Mouse (Mus musculus): ENCODE results near the gene Rad51ap1.

Rad51ap1 gene

DNA sequence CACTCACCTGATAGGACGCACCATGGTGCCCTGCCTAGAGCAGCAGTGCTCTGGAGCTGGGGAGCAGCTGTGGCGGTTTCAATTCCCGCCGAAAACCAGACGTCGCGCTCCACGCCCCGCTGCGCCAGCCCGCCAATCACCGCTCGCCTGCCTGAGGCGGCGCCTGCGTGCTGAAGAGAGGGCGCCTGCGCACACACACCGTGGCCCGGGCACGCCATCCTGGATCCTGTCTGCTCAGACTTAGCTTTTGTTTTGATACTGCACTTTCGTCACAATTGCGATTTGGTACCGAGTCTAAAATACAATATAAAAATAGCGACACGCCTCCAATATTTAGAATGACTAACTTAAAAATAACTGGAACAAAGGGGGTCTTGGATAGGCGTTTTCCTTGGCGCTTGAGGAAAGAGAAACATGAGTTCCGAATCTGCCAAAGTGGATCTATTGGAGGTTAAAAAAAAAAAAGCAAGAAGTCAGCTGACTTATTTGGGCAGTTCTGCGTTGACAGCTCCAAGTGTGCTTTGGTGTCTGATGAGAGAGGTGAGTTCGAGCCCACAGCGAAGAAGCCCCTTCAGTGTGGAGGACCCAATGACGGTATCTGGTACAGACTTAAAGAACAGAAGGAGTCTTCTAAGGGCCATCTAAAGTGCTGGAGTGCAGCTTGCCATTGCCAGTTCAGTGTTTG, at the start of gene Rad51ap1, which contains the start of gene D6Wsu163e:
Gene Rad51ap1 (minus strand): TSS at position 101 of the 685 bp plus-strand sequence.
Gene D6Wsu163e (plus strand): TSS at position 476 of the 685 bp plus-strand sequence.
- peak; percentile 93 to 95 for DNase-seq

GRCm38 (mm10) chr6:126981539-126982234, 42.3 kb upstream of the Rad51ap1 start:
- DNase-seq: peak in 1 of 2 experiments; percentile 4

DNA sequence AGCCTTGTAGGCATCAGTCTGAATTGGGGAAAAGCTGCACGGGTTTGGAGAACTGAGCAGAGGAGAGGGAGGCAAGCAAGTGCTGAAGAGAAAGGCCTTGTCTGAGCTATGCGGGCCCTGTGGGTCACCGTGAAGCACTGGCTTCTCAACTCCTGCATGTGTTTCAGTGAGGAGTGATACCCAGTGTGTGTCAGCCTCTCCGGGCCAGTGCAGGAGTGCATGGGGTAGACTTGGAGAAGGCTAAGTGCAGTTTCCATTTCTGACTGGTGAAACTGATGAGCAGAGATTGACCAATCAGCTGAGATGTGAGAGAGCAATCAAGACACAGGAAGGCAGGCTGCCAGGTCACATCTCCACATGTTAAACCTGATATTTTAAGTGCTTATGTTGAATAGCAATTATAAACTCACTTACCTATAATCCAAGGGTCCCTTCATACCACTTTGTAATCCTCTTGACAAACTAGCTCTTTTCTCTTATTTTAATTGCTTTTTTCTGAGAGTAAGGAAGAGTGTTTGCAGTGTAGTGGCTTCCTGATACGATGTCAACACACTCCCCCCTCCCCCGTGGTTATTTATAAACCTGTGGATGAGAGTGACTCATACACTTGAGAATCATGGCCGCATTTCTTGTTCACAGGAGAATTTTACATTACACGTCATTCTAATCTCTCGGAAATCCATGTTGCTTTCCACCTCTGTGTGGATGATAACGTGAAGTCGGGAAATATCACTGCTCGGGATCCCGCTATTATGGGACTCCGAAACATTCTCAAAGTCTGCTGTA, 27.0 kb upstream of the Rad51ap1 start:
- no peak for DNase-seq

GRCm38 (mm10) chr6:126963426-126963825, 24.0 kb upstream of the Rad51ap1 start:
- DNase-seq: no peak

- DNase-seq: no peak
Observed at GRCm38 (mm10) chr6:126962709-126963108, 23.3 kb upstream of the Rad51ap1 start.

GRCm38 (mm10) chr6:126961371-126962018, 22.1 kb upstream of the Rad51ap1 start:
- no peak for DNase-seq

- peak; percentile 54 to 60 for DNase-seq
Observed at GRCm38 (mm10) chr6:126955734-126956133, 16.3 kb upstream of the Rad51ap1 start.

GRCm38 (mm10) chr6:126948336-126948735, 8.9 kb upstream of the Rad51ap1 start:
- no peak for DNase-seq

DNA sequence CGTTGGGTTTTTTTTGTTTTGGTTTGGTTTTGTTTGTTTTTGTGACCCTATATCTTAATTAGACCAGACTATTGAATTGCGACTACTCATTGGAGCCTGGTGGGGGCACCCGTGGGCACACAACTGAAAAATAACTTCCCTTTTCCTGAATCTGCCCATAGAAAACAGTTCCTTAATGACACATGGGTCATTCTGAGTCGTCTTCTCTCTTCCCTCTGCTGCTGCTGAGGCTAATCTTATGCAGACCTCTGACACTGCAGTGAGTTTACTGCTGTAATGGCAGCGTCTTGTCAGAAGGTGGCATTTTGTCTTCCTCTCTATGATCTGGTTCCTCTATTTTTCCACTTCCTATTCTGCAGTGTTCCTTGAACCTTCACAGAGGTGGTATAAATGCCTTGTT, 1.1 kb upstream of the Rad51ap1 start:
- no peak for DNase-seq

DNA sequence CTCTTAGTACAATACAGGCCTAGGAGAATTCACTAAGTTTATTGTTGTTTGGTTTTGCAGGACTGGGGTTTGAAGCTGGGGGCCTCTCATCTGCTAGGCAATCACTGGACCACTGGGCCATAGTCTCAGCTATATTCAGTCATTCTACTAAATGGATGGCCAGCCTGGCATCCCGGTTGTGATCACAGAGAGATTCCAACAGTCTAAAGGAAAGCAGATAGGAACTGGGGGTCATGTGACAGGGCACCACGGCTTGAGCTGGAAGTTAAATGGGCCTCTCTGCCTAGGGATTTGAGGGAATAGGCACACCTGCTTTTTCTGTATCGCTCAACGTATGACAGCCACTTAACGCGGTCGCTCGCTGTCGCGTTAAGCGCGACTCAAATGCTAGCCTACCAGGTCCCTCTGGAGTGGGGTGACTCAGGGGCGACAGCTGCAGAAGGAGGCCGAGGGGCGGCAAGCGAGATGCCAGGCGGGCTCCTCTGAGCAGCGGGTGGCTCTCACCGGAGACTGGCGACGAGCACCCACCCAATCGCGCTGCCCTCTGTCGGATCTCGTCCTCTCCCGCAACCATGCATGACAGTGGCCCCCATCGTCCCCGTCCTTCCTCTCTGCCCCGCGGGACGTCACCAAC, 417 bp downstream of the Rad51ap1 start:
- no peak for DNase-seq

DNA sequence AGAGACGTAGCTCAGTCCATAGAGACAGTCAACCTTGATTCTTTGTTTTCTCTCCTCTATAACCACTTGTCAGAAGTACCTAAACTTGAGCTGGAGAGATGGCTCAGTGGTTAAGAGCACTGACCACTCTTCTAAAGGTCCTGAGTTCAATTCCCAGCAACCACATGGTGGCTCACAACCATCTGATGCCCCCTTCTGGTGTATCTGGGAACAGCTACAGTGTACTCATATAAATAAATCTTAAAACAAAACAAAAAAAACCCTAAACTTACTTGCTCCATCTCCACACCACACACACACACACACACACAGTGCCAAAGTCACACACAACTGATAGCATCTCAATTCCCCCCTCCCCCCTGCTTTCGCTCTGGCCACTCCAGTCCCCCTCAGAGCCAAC, 1.3 kb downstream of the Rad51ap1 start:
- no peak for DNase-seq

DNA sequence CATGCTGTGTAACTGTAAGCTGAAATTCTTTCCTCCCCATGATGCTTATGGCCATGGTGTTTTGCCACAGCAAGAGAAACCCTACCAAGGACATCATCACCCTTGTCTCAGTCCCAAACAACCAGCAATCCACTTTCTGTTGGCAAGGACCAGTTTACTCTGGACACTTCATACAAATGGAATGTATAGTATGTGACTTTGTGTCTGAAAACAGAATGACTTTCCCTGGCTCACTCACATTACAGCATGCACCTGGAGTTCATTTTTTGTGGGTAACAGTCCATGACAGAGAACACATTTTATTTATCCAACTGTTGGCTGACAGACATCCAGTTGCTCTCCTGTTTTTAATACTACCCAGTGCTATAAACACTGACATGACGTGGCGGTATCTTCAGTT, 6.5 kb downstream of the Rad51ap1 start:
- DNase-seq: no peak

- peak; percentile 19 to 50 for DNase-seq
Observed at GRCm38 (mm10) chr6:126921111-126921881, 18.1 kb downstream of the Rad51ap1 start, which contains the start of gene Dyrk4. TSS of gene Dyrk4 (minus strand) at chr6:126921839.

DNA sequence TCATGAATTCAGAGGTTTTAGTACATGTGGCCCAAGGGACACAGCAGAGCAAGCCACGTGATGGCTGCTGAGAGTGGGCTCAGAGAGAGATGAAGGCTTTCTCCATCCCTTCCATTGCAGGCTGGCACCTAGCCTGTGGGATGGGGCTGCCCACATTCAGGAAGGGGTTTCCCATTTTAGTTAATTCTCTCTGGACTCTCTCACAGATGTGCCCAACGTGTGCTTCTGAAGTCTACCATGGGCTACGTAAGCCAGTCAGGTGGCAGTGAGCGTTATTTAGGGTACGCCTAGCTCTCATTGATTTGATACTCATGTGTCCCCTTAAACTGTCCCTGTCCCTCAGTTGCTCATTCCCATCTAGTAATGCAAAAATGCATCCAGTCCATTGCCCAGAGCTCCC, 24.5 kb downstream of the Rad51ap1 start:
- DNase-seq: no peak

- no peak for DNase-seq
Observed at GRCm38 (mm10) chr6:126910727-126911126, 28.7 kb downstream of the Rad51ap1 start.

DNA sequence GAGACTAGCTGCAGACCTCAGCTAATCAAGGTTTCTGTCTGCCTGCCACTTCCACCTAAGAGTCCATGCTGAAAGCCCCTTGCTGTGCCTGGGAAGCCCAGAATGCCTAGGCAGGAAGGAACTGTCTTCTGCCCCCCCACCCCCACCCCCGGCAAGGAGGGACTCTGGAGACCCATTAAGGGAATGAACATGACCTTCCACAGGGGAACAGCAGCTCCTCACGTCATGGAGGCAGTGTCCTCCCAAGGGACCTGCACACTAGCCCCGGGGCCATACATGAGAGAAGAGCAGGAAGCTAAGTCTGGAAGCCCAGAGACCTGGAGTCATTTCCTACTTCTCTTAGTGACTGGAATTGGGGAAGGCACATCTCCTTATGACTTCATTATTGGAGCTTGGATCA, 31.5 kb downstream of the Rad51ap1 start:
- no peak for DNase-seq

GRCm38 (mm10) chr6:126907378-126907777, 32.0 kb downstream of the Rad51ap1 start:
- DNase-seq: no peak

DNA sequence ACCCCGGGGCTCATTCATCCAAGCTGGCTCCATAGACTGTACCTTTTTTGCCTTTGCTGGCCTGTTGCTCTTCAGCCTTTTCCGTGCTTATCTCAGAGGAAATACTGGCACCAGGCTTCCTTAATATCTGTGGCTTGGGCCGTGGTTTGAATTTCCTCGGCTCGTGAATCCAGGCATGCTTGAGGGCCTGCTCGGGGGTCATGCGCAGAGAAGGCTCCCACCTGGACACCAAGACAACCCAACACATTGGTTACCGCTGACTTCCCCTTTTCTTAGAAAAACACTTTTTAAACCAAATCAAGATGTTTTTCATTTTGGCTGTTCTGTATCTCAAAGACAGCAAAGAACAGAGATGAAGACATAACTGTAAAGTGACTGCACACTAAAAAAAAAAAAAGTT, 62.3 kb downstream of the Rad51ap1 start:
- DNase-seq: no peak
